Mouse (Mus musculus) liver, embryonic 14.5 days (tissue): ENCODE data around the gene Cacybp.

Experiments
- CTCF ChIP-seq: IDR thresholded peaks from 2 replicates; pipeline ENCODE4 v1.5.1; 2016; ENCODE audit warnings: antibody characterized with exemption, low read depth, control low read depth
- EP300 ChIP-seq: IDR thresholded peaks from 2 replicates; pipeline ENCODE4 v1.6.1; 2016; ENCODE audit warnings: antibody characterized with exemption, low read depth

- TF ChIP-seq CTCF, result no peak
- no peak for TF ChIP-seq EP300
Measured at GRCm38 (mm10) chr1:160227196-160227595, 14.5 kb upstream of the Cacybp start.
